Mouse (Mus musculus): ENCODE results near the gene Tbxa2r.

Gene Tbxa2r

DNA sequence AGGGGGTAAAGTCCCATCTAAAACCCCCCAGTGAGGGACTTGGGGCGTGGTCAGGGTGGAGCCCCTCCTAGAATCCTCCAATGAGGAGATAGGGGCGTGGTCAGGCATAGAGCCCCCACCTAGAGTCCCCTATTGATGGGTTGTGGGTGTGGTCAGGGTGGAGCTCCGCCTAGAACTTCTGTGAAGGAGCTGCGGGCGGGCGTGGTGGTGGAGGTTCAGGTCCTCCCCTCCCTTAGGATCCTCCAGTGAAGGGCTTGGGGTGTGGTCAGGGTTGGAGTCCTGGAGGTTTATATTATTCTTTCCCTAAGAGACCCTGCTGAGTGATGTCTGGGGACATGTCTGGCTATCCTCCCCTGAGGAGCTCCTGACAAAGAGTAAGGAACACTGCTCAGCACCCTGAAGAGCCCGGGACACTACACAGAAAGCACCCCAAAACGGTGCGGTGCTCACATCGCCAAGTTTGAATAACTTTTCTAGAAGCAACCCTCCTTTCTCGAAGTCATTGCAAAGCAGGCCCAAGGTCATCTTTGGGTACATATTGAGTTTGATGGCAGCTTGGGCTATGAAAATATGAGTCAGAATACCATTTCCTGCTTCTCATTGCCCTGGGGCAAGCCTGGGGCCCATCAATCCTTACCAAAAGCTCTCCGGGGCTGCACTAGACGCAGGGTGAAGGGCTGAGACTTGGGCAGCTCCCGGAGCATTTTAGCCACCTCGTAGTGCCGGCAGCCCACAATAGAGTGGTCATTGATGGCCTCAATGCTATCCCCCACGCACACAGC, 12.2 kb downstream of the Tbxa2r start:
- ChIA-PET POLR2A (interaction anchor here in 3 of 4 experiments (0.5 to 3.7 kb wide), 42 partner anchors 10 to 665 kb away, joined by 3 to 32 read pairs (median 4); partner anchors contain the start of genes Cactin (in 3 of the 3), Hmg20b (in 2 of the 3), Pip5k1c (in 2 of the 3) and 4930404N11Rik (in 1 of the 3)), CTCF (interaction anchor here (0.5 to 7.4 kb wide), 50 partner anchors 9 to 264 kb away, joined by 3 to 155 read pairs (median 4); partner anchors contain the start of genes Cactin (in 2 of the 4), Hmg20b (in 2 of the 4), Pip5k1c (in 2 of the 4) and Atcay (in 1 of the 4))

DNA sequence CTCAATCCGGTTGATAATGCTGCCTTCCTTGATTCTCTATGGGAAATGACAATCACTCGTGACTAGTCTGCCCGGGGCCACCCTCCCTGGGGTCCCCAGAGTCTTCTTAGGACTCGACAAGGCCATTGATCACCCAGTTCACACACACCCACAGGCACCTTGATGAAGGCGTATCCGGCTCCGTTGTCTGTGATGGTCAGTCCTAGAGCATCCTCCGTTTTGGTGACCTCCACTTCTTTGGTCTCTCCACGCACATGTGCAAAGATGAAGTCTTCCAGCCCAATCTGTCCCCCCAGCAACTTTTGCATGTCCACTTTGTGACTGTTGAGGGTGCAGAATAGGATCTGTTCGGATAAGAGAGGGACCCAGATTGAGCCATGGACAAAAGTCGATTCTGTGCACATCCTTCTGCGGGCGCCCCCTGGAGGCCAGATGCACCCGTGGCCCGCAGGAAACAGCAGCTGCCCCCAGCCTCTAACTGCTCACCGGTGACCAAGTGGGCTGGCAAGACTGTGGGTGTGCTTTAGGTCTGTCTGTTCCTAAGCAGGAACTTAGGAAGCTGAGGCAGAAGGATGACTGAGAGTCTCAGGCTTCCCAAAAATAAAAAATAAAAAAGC, 12.9 kb downstream of the Tbxa2r start:
- CTCF ChIA-PET = interaction anchor here (0.5 to 7.4 kb wide), 52 partner anchors 10 to 1354 kb away, joined by 3 to 155 read pairs (median 4); partner anchors contain the start of genes Cactin (in 2 of the 4), Pip5k1c (in 2 of the 4), Tjp3 (in 2 of the 4) and Atcay (in 1 of the 4)
- POLR2A ChIA-PET = interaction anchor here in 3 of 4 experiments (0.5 to 3.7 kb wide), 39 partner anchors 9 to 666 kb away, joined by 3 to 32 read pairs (median 5); partner anchors contain the start of genes Cactin (in 3 of the 3), Pip5k1c (in 3 of the 3), 4930404N11Rik (in 1 of the 3) and Aes (in 1 of the 3)

DNA sequence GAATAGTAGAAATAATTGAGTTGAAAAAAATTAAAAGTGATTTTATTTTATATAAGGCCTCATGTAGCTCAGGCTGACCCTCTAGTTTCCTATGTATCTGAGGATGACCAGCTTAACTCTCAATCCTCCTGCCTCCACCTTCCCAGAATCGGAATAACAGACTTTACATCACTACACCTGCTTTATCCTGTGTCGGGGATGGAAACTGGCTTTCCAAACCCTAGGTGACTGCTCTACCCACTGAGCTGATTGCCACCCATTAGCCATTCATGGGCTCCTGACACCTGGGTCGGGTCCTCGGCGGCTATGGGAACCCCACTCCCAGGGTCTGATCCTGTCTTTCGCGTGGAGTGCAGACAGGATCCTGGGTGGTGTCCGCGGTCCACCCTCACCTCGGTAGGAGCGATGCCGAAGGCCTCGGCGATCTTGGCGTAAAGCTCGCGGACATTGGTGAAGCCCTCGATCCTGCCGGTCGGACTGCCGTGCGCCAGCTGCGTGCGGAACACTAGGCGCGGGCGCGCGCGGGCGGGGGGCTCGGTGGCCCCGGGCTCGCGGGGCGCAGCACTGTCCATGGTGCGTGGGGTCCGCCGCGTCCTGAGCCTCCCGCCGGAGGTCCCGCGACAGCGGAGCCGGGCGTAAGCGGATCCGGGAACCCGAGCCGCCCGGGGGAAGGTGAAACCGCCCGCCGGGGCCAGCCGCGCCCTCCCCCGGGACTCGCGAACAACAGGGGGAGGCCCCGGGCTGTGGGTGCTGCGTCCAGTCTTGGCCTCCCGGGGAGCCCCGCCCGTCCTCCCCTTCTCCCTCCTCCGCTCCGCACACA, 14.4 kb downstream of the Tbxa2r start, which contains the start of gene Gipc3:
TSS of gene Gipc3 (minus strand) at position 581 of the 820 bp plus-strand sequence.
- ChIA-PET POLR2A (interaction anchor here (0.6 to 3.7 kb wide), 18 partner anchors 8 to 1175 kb away, joined by 3 to 21 read pairs (median 4); partner anchors contain the start of genes Pip5k1c (in 2 of the 4), 4930404N11Rik (in 1 of the 4), Cactin (in 1 of the 4) and Eef2 (in 1 of the 4)), CTCF (interaction anchor here (0.5 to 7.4 kb wide), 24 partner anchors 9 to 228 kb away, joined by 3 to 155 read pairs (median 4); partner anchors contain the start of genes Tjp3 (in 2 of the 4), Atcay (in 1 of the 4), Cactin (in 1 of the 4) and Pip5k1c (in 1 of the 4))

DNA sequence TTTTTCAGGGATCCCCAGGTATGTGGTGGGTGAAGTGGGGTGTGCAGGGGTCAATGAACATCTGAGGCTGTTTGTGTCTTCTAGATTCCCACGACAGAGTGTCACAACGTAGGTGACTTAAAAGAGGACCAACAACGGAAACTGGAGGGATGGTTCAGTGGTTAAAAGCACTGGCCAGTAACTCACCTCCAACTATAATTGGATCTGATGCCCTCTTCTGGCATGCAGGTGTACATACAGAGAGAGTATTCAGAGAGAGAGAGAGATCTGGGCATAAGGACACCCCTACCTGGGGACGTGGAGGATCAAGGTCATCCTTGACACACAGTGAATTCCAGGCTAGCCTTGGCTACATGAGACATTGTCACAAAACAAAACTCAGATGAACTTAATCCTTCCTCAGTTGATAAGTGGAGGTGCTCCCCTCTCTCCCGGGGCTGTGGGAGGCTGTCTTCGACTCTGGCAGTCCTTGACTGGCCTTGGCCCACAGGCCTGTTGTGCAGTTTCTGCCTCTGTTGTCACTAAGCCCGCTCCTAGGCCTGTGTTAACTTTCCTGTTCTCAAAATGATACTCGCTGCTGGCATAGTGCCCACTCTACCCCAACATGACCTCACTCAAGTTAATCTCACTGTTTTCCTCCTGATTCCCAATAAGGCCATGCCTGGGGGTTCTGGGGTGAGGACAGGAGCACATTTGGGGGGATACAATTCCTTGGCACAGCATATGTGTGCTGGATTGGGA, 16.1 kb downstream of the Tbxa2r start:
- POLR2A ChIA-PET = no interaction called here
- CTCF ChIA-PET = interaction anchor here in 1 of 4 experiments (7.4 kb wide), 1 partner anchor 54 kb away, joined by 155 read pairs; the partner anchor contains the start of genes Pip5k1c and Tjp3

DNA sequence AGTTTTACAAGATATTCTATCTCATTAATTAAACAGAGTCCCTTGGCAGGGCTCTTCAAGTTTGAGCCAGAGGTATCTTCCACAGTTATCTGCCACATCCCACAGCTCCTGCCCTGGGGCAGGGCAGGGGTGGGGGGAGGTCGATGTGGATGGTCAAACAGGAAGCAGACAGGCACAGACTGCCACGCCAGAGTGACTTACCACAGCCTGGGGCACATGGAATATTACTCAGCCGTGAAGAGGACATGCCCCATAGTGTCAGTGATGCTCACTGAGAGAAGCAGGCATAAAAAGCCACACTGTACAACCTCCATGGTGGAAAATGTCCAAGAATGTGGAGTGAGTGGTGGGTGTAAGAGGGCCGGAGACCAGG, 16.6 kb downstream of the Tbxa2r start:
- CTCF ChIA-PET = no interaction called here
- POLR2A ChIA-PET = no interaction called here

DNA sequence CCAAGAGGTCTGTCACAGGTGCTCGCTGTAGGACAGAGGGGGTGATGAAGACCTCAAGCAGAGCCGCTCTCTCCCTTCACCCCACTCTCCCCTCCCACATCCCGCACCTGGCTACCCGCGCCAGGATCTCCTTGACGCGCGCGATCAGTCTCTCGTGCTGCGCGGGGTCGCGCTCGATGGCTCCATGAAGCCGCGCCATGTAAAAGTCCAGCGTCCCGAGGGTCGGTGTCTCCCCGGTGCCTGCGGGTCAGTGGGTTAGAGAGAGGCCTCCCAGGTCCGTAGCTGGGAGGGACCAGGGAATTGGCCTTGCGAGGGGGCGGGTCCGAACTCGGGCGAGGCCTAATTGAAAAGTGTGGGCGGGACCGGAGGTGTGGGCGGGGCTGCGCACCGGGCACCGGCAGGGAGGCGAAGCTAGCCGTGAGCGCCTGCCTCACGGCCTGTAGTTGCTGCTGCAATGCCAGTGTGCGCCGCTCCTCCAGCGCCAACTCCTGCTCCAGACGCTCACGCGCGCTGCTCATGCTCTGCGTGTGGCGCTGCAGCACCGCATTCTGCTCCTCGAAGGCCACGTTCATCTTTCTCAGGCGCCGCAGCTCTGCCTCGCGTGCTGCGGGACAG, 18.0 kb downstream of the Tbxa2r start:
- ChIA-PET CTCF (interaction anchor here (0.5 to 2.2 kb wide), 27 partner anchors 8 to 923 kb away, joined by 3 to 29 read pairs (median 4); partner anchors contain the start of genes Pip5k1c (in 2 of the 4), Abhd17a (in 1 of the 4), Cactin (in 1 of the 4) and Fzr1 (in 1 of the 4)), POLR2A (interaction anchor here (0.5 to 2.5 kb wide), 58 partner anchors 8 to 795 kb away, joined by 3 to 15 read pairs (median 4); partner anchors contain the start of genes Cactin (in 3 of the 4), Fzr1 (in 3 of the 4), Pip5k1c (in 3 of the 4) and Dohh (in 1 of the 4))

DNA sequence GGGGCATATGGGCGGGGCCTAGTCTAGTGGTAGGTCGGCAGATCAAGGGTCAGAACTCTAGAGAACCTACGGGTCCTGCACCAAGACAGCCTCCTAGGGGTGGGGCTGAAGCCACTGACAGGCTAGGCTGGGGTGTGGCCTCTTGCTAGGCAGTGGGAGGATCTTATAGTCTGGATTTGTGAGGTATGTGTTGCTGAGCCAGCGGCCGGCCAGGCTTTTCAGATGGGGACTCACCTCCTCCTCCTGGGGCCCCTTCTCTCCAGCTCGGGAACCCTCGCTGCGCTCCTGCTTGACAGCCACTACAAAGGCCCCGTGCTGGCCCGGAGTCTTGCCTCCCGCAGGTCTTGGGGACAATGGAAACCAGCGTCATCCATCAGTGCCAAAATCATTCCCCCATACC, 20.6 kb downstream of the Tbxa2r start:
- ChIA-PET POLR2A (interaction anchor here in 1 of 4 experiments (1.3 kb wide), 1 partner anchor 177 kb away, joined by 3 read pairs; no protein-coding TSS in a partner anchor), CTCF (no interaction called here)

DNA sequence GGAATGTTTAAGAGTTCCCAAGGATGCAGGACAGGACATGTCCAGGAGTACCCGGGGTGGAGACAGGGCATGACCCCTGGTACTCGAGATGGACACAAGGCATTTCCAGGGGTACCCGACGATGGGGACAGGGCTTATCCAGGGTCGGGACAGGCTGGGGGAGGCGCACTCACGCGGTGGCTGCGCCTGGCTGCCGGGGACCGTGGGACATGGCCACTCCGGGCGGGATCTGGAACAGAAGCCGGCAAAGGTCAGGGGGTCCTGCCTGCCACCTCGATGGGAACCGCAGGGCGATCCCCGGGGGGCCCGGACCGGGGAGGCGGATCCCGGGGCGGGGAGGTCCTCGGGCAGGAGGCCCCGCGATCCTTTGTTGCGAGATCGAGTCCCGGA, 21.4 kb downstream of the Tbxa2r start:
- ChIA-PET CTCF (interaction anchor here (0.5 to 2.4 kb wide), 44 partner anchors 10 to 388 kb away, joined by 3 to 29 read pairs (median 5); partner anchors contain the start of genes Pip5k1c (in 4 of the 4), Cactin (in 2 of the 4), Tjp3 (in 2 of the 4) and Fzr1 (in 1 of the 4)), POLR2A (interaction anchor here in 3 of 4 experiments (0.5 to 1.7 kb wide), 27 partner anchors 9 to 479 kb away, joined by 3 to 15 read pairs (median 4); partner anchors contain the start of genes Cactin (in 2 of the 3), Fzr1 (in 2 of the 3), Pip5k1c (in 2 of the 3) and 4930404N11Rik (in 1 of the 3))

DNA sequence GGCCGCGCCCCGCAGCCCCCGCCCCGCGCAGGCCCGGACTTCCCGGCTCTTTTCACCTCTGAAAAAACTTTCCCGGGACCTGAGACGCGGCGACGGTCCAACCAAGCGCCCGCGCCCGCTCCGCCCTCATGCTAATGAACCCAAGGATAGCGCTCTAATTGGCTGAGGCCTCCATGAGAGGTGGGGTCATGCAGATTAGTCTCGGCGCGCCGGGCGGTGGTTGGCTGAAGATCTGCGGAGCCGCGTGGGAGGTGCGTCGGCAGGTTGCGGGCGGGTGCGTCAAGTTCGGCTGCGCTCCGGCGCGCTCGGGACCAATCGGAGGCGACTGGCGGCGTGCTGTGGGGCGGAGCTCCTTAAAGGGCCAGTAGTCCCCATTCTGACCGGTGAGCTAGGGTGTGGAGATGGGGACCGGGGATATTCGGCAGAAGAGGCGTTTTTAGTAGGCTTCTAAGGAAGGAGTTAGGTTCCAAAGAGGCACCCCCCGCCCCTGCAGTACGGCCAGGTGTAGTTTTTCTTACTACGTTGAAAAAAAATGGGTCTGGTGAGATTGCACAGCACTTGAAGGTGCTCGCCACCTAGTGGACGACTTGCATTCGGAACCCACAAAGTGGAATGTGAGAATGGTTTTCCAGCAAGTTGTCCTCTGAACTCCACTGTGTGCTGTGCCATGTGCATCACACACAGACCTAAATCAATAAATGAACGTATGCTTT, 22.0 kb downstream of the Tbxa2r start, which contains the start of gene Hmg20b:
TSS of gene Hmg20b (minus strand) at position 130 of the 713 bp plus-strand sequence.
- CTCF ChIA-PET = interaction anchor here (0.5 to 2.4 kb wide), 47 partner anchors 10 to 389 kb away, joined by 3 to 29 read pairs (median 5); partner anchors contain the start of genes Pip5k1c (in 4 of the 4), Cactin (in 2 of the 4), Tjp3 (in 2 of the 4) and Fzr1 (in 1 of the 4)
- POLR2A ChIA-PET = interaction anchor here in 3 of 4 experiments (0.5 to 2.1 kb wide), 29 partner anchors 10 to 479 kb away, joined by 3 to 15 read pairs (median 4); partner anchors contain the start of genes Cactin (in 2 of the 3), Fzr1 (in 2 of the 3), Pip5k1c (in 2 of the 3) and 4930404N11Rik (in 1 of the 3)

DNA sequence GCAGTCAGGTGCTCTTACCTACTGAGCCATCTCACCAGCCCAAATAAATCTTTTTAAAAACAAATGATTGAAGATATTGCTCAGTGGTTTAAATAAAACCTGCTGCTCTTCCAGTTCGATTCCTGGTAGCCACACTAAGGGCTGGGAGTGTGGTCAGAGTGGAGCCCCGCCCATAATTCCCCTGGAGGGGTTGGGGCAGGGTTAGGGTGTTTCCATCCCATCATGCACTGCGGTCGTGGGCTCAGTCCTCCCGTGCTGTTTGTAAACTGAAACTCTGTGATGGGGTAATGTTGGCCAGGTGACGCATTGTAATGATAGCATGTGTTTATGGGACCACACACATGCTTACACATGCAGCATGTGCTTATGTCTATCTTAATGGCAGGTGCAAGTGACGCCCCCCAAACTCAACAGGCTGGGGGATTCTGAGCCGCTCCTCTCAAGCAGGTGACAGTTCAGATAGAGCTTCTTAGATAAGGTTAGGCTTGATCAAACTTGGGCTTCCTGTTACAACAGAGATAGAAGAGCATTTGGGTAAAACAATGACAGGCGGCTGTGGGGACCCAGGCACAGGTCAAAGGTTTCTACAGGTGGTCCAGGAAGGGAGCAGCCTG, 23.3 kb downstream of the Tbxa2r start:
- ChIA-PET CTCF (interaction anchor here in 3 of 4 experiments (0.8 to 2.4 kb wide), 11 partner anchors 9 to 63 kb away, joined by 3 to 25 read pairs (median 6); partner anchors contain the start of genes Pip5k1c (in 2 of the 3), Cactin (in 1 of the 3), Gipc3 (in 1 of the 3) and Tjp3 (in 1 of the 3)), POLR2A (interaction anchor here in 3 of 4 experiments (0.6 to 4.0 kb wide), 16 partner anchors 10 to 954 kb away, joined by 3 to 17 read pairs (median 4); partner anchors contain the start of genes Cactin (in 2 of the 3), Pip5k1c (in 2 of the 3), 4930404N11Rik (in 1 of the 3) and Fzr1 (in 1 of the 3))

DNA sequence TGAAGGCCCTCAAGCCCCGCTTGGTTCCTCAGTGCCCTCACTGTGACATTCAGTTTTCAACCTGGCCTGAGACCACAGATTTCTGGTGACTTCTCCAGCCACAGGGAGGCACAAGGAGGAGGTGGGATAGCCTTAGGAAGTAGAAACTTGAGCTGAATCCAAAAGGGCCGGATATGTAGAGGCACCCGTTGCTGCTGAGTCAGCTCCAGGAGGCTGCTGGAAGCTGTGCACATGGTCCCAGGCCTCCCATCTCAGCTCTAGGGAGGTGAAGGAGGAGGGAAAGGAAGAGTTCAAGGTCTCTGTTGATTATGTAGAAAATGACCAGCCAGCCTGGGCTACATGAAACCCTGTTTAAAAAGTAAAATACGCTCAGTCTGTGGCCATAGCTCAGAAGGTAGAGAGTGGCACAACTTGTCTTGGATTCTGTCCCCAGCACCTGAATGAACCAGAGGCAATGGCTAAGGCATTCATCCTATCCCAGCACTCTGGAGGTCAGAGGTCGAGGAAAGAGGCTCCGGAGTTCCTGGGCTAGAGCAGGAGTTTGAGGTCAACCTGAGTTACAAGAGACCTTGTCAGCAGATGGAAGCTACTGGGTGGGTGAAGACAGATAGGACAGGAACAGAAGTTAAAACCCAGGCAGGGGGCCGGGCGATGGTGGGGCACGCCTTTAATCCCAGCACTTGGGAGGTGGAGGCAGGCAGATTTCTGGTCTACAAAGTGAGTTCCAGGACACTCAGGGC, 26.4 kb downstream of the Tbxa2r start:
- ChIA-PET POLR2A (interaction anchor here (0.5 to 4.0 kb wide), 57 partner anchors 8 to 752 kb away, joined by 3 to 17 read pairs (median 4); partner anchors contain the start of genes 4930404N11Rik (in 4 of the 4), Apba3 (in 2 of the 4), Cactin (in 2 of the 4) and Dohh (in 2 of the 4)), CTCF (interaction anchor here (0.6 to 1.6 kb wide), 17 partner anchors 9 to 1213 kb away, joined by 3 to 10 read pairs (median 3); partner anchors contain the start of genes Pip5k1c (in 2 of the 4) and Gipc3 (in 1 of the 4))

DNA sequence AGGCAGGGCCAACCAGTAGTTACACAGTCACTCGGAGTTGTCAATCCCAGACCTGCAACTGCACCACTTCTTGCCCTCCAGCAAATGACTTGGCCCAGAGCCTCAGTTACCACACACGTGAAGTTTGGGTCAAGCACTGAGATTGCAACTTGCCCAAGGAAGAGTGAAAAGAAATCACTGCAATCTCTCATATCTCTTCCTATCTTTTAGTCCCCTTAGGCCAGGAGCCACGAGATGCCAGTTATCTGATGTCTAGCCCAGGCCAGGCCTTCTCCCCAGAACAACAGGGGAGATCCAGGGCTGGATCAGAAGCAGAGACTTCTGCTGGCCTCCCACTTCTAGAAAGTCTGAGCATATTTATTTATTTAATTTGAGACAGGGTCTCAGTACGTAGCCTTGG, 27.0 kb downstream of the Tbxa2r start:
- POLR2A ChIA-PET = interaction anchor here (0.6 to 4.0 kb wide), 32 partner anchors 9 to 423 kb away, joined by 3 to 17 read pairs (median 5); partner anchors contain the start of genes 4930404N11Rik (in 4 of the 4), Cactin (in 2 of the 4), Fzr1 (in 2 of the 4) and Apba3 (in 1 of the 4)

DNA sequence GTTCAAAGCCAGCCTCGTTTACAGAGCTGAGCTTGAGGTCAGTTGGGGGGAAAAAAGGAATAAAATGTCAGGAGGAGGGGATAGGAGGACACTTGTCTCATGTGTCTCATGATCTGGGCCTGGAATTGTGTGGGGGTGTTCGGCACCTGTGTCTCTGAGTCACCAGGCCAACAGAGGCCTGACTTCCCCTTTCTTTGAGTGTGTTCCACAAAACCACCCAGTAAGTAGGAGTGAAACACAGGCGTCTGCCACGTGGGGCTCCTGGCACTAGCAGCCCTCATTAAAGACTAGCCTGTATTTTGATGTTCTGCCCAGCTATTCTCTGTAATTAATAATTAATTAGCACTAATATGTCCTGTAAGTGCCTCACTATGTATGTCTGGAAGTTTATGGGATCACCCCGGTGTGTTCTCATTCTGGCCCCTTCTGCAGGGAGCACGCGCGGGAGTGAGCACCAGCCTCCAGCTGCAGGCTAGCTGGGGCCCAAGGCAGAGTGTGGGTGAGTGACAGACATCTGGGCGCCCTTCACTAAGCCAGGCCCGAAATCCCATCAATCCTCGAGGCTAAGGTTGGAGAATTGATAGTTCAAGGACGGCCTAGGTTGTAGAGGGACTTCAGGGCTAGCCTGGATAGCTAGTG, 27.9 kb downstream of the Tbxa2r start:
- ChIA-PET CTCF (interaction anchor here in 3 of 4 experiments (0.6 to 1.2 kb wide), 7 partner anchors 10 to 1862 kb away, joined by 3 to 5 read pairs (median 3); no protein-coding TSS in a partner anchor), POLR2A (interaction anchor here in 3 of 4 experiments (0.6 to 2.2 kb wide), 14 partner anchors 9 to 427 kb away, joined by 3 to 11 read pairs (median 4); partner anchors contain the start of genes 4930404N11Rik (in 2 of the 3), Cactin (in 1 of the 3), Fzr1 (in 1 of the 3) and Gadd45b (in 1 of the 3))

More for the DNA sequence above, 27.0 kb downstream of the Tbxa2r start:
- CTCF ChIA-PET = interaction anchor here in 3 of 4 experiments (1.0 to 1.6 kb wide), 5 partner anchors 9 to 95 kb away, joined by 3 to 9 read pairs (median 5); partner anchors contain the start of gene Pip5k1c (in 2 of the 3)
